9 mouse cellular contexts compared by ENCODE assay signal in genomic region chr12:3356824-3357223, GRCm38 (mm10). TPM values are rescaled to one million over a fixed set of nuclear protein-coding genes. Genes with fewer than 3 reads are reported as not detected.
DNase-seq lines count a peak whose midpoint lies in the region; ATAC-seq and TF ChIP-seq lines count a peak whose summit lies in the region.
"Had no signal": no experiment of that assay in that cellular context is flagged by ENCODE, and none has a peak within 500 bp of the region (broad histone marks: within the 10 kb centered on the region; RNA-seq: fewer than 3 reads in every experiment).

No protein-coding gene starts in this region.

- no peak overlapping the region for H3K9ac ChIP-seq in heart, embryonic 15.5 days
- H3K9ac ChIP-seq: midbrain, embryonic 12.5 days had no signal

- WGBS in heart, embryonic 15.5 days: 46% methylated on average over 16 of the region's 16 CpGs
- 66% methylated on average over 8 of the region's 16 CpGs for WGBS in macrophage (ENCODE audit: missing documents)

- no peaks in the 10 kb centered on the region for H3K4me1 ChIP-seq in heart, embryonic 15.5 days (replicated peaks)
- no peaks in the 10 kb centered on the region for H3K4me1 ChIP-seq in cortical plate, adult 2 months (ENCODE audit: control insufficient read depth, insufficient read depth, low read length)
- H3K4me1 ChIP-seq: midbrain, embryonic 12.5 days had no signal

- peaks cover 46% of the 10 kb centered on the region for H3K79me2 ChIP-seq in macrophage (ENCODE audit: inconsistent target)

- H3K36me3 ChIP-seq in heart, embryonic 15.5 days: no peaks in the 10 kb centered on the region
- H3K36me3 ChIP-seq in macrophage (ENCODE audit: inconsistent target): no peaks in the 10 kb centered on the region
- H3K36me3 ChIP-seq: midbrain, embryonic 12.5 days had no signal

- ATAC-seq in heart, embryonic 15.5 days (replicated peaks; ENCODE audit: insufficient number of reproducible peaks, insufficient read depth, low FRiP score, low read depth): no peak
- no peak for ATAC-seq in cerebellum, adult (ENCODE audit: insufficient number of reproducible peaks, low FRiP score, low TSS enrichment)

- H3K4me2 ChIP-seq in heart, embryonic 15.5 days: peak overlapping the region; percentile 42
- H3K4me2 ChIP-seq: midbrain, embryonic 12.5 days had no signal

- no peak overlapping the region for H3K27ac ChIP-seq in heart, embryonic 15.5 days
- no peak overlapping the region; the same call in 1 of the 2 replicates for H3K27ac ChIP-seq in cortical plate, adult 2 months (ENCODE audit: insufficient read depth, low read length)
- peak overlapping the region; percentile 68 for H3K27ac ChIP-seq in macrophage
- H3K27ac ChIP-seq: midbrain, embryonic 12.5 days had no signal

- no peak for TF ChIP-seq CTCF in cortical plate, adult 2 months (IDR thresholded peaks at IDR 0.05; ENCODE audit: extremely low read depth, insufficient read depth, low read length)

- DNase-seq in heart, adult 8-10 months (ENCODE audit: low spot score): no peak
- peak; percentile 42 for DNase-seq in B cell, adult 2 months
- DNase-seq in urinary bladder, adult 2 months (ENCODE audit: low spot score): no peak
- no peak for DNase-seq in adrenal gland, postnatal 25 days

- H3K27me3 ChIP-seq in heart, embryonic 15.5 days: no peaks in the 10 kb centered on the region
- H3K27me3 ChIP-seq: midbrain, embryonic 12.5 days had no signal

- no peaks in the 10 kb centered on the region for H3K9me3 ChIP-seq in heart, embryonic 15.5 days (replicated peaks)
- H3K9me3 ChIP-seq: midbrain, embryonic 12.5 days had no signal

- peak overlapping the region; percentile 23 for H3K4me3 ChIP-seq in heart, embryonic 15.5 days
- H3K4me3 ChIP-seq in cortical plate, adult 2 months (ENCODE audit: insufficient read depth, low read length): peak overlapping the region; percentile 25; the same call in 1 of the 2 replicates
- H3K4me3 ChIP-seq in macrophage (ENCODE audit: inconsistent target): peak overlapping the region; percentile 34
- H3K4me3 ChIP-seq: midbrain, embryonic 12.5 days had no signal

- no peak for TF ChIP-seq POLR2A in cortical plate, adult 2 months (IDR thresholded peaks at IDR 0.05; ENCODE audit: extremely low read depth, insufficient read depth, low read length)

RNA-seq across cellular contexts. Expression of gene Kif3c, which starts 8.1 kb away (rescaled TPM):
- 4.6 and 6.2 TPM in 2 replicates for polyA plus RNA-seq in heart, embryonic 15.5 days (2015; fragmentation: Nextera tagmentation; extraction: Ambion mirVana)
- 1 to 10 TPM; 5.9 to 6.9 (median 6.3) TPM for total RNA-seq in heart, adult 8-10 months (2022)
- polyA plus RNA-seq in cortical plate, adult 2 months (2012; rRNA removed): 123 and 130 TPM in 2 replicates
- 100 to 1,000 TPM in 6 of 26 experiments, 10 to 100 TPM in 17, 1 to 10 TPM in 3; 7.0 to 251 (median 56.0) TPM for total RNA-seq in macrophage (2018; cell fraction: chromatin; rRNA removed)
- 10 to 100 TPM in 14 of 26 experiments, 1 to 10 TPM in 12; 8.8 to 42.4 (median 15.7) TPM for total RNA-seq in macrophage (2018; cell fraction: cytosol; rRNA removed)
- total RNA-seq in macrophage (2018; cell fraction: nucleus; rRNA removed): 100 to 1,000 TPM in 1 of 26 experiments, 10 to 100 TPM in 22, 1 to 10 TPM in 3; 6.1 to 117 (median 44.0) TPM
- polyA plus RNA-seq in macrophage (2018): 3.7 to 7.5 TPM (median 5.0 TPM) in 3 replicates
- polyA plus RNA-seq in urinary bladder, adult 2 months (2012; rRNA removed): 9.1 and 9.9 TPM in 2 replicates
- 27.4 and 31.2 TPM in 2 replicates for total RNA-seq in adrenal gland, postnatal 25 days (2021)

RNA-seq across cellular contexts. Expression of gene Rab10, which starts 47.1 kb away (rescaled TPM):
- 65.7 and 70.6 TPM in 2 replicates for polyA plus RNA-seq in heart, embryonic 15.5 days (2015; fragmentation: Nextera tagmentation; extraction: Ambion mirVana)
- total RNA-seq in heart, adult 8-10 months (2022): 100 to 1,000 TPM; 114 to 129 (median 122) TPM
- polyA plus RNA-seq in cortical plate, adult 2 months (2012; rRNA removed): 105 and 108 TPM in 2 replicates
- total RNA-seq in macrophage (2018; cell fraction: chromatin; rRNA removed): 100 to 1,000 TPM in 5 of 26 experiments, 10 to 100 TPM in 21; 17.3 to 133 (median 55.5) TPM
- 100 to 1,000 TPM; 110 to 277 (median 170) TPM for total RNA-seq in macrophage (2018; cell fraction: cytosol; rRNA removed)
- 100 to 1,000 TPM in 16 of 26 experiments, 10 to 100 TPM in 10; 56.5 to 254 (median 127) TPM for total RNA-seq in macrophage (2018; cell fraction: nucleus; rRNA removed)
- 95.3 to 163 TPM (median 111 TPM) in 3 replicates for polyA plus RNA-seq in macrophage (2018)
- polyA plus RNA-seq in urinary bladder, adult 2 months (2012; rRNA removed): 122 and 124 TPM in 2 replicates
- 200 and 227 TPM in 2 replicates for total RNA-seq in adrenal gland, postnatal 25 days (2021)

Comparison
In these comparisons a context has a peak if more than half of its experiments do, and no peak if none do; other contexts are left out.
1. DNase-seq: peak in B cell, adult 2 months (2 of 2); none in heart, adult 8-10 months (single experiment), urinary bladder, adult 2 months (single experiment) and adrenal gland, postnatal 25 days (single experiment).
2. RNA of gene Kif3c, which starts 8.1 kb away (polyA plus RNA-seq): 123 to 130 TPM in cortical plate, adult 2 months; 9.1 to 9.9 TPM in urinary bladder, adult 2 months, 3.7 to 7.5 TPM in macrophage and 4.6 to 6.2 TPM in heart, embryonic 15.5 days; every median in the first group is over 10 times any median in the second.
3. Peak in every context shown above with its lines, with median percentiles within 50 percentile points of each other: H3K4me3 ChIP-seq.